In the genomic region with DNA sequence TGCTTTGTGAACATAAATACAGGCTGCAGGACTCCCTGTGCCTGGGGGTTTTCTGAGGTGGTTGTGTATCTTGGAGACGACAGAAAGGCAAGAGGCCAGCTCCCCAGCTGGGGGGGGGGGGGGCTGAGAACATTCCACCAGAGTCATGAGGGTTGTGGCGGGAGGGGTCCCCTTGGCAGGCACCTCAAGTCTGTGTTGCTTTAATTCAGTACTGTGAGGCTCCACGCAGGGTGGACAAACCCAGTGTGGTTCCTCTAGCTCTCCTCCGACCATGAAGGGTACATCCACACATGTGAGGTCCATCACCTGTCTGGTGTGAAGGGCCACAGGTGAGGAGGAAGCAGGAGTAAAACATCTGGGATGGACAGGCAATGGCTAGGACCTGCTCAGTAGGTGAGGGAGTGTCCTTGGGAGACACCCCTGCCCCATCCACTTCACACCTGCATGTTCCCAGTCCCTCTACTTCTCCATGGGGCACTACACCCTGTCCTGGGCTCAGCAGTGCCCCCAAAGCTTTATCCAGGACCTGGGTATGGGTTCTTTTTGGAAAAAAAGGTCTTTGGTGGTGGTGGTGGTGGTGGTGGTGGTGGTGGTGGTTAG, we compare ENCODE assay signal across 27 mouse cellular contexts. TPM values are rescaled to one million over a fixed set of nuclear protein-coding genes. Genes with fewer than 3 reads are reported as not detected.
DNase-seq lines count a peak whose midpoint lies in the region; ATAC-seq lines count a peak whose summit lies in the region.
"Had no signal": no experiment of that assay in that cellular context is flagged by ENCODE, and none has a peak within 500 bp of the region (broad histone marks: within the 10 kb centered on the region; RNA-seq: fewer than 3 reads in every experiment).

No protein-coding gene starts in this region.

- no peak overlapping the region for H3K4me2 ChIP-seq in heart, embryonic 12.5 days
- no peak overlapping the region for H3K4me2 ChIP-seq in limb, embryonic 15.5 days
- H3K4me2 ChIP-seq in forebrain, embryonic 14.5 days (ENCODE audit: low read length): no peak overlapping the region
- H3K4me2 ChIP-seq: hindbrain, embryonic 12.5 days; kidney, embryonic 15.5 days; liver, embryonic 13.5 days; midbrain, embryonic 15.5 days; neural tube, embryonic 12.5 days had no signal

- 0 out of 2 replicates have a peak, but pooled peaks cover 4% of the 10 kb centered on the region for H3K27me3 ChIP-seq in heart, embryonic 12.5 days (replicated peaks)
- no peaks in the 10 kb centered on the region for H3K27me3 ChIP-seq in limb, embryonic 15.5 days
- no peaks in the 10 kb centered on the region for H3K27me3 ChIP-seq in forebrain, embryonic 14.5 days (replicated peaks; ENCODE audit: control insufficient read depth, insufficient read depth, low read length)
- H3K27me3 ChIP-seq: hindbrain, embryonic 12.5 days; kidney, embryonic 15.5 days; liver, embryonic 13.5 days; midbrain, embryonic 15.5 days; neural tube, embryonic 12.5 days had no signal

- H3K4me1 ChIP-seq in heart, embryonic 12.5 days (replicated peaks): peaks cover 22% of the 10 kb centered on the region
- peaks cover 51% of the 10 kb centered on the region for H3K4me1 ChIP-seq in limb, embryonic 15.5 days
- H3K4me1 ChIP-seq in forebrain, embryonic 14.5 days (ENCODE audit: control insufficient read depth, insufficient read depth, low read length): no peaks in the 10 kb centered on the region
- H3K4me1 ChIP-seq: hindbrain, embryonic 12.5 days; liver, embryonic 13.5 days; midbrain, embryonic 15.5 days; neural tube, embryonic 12.5 days had no signal

- whole genome bisulfite sequencing in heart, embryonic 12.5 days: 68% methylated on average over 4 of the region's 4 CpGs
- WGBS in limb, embryonic 15.5 days: 35% methylated on average over 4 of the region's 4 CpGs
- 67% methylated on average over 4 of the region's 4 CpGs for WGBS in forebrain, embryonic 14.5 days

- ATAC-seq in heart, embryonic 12.5 days (ENCODE audit: insufficient number of reproducible peaks, low FRiP score): no peak
- no peak for ATAC-seq in limb, embryonic 15.5 days (ENCODE audit: insufficient number of reproducible peaks, low FRiP score, low TSS enrichment, low read depth)
- no peak for ATAC-seq in forebrain, embryonic 14.5 days
- ATAC-seq: midbrain, embryonic 15.5 days had no signal

- H3K9me3 ChIP-seq in heart, embryonic 12.5 days (replicated peaks): no peaks in the 10 kb centered on the region
- H3K9me3 ChIP-seq in limb, embryonic 15.5 days: no peaks in the 10 kb centered on the region
- no peaks in the 10 kb centered on the region for H3K9me3 ChIP-seq in forebrain, embryonic 14.5 days (replicated peaks; ENCODE audit: control insufficient read depth, low read length)
- H3K9me3 ChIP-seq: forebrain, embryonic 10.5 days; hindbrain, embryonic 12.5 days; kidney, embryonic 15.5 days; liver, embryonic 13.5 days; midbrain, embryonic 15.5 days; neural tube, embryonic 12.5 days had no signal

- no peak overlapping the region for H3K4me3 ChIP-seq in heart, embryonic 12.5 days
- no peak overlapping the region for H3K4me3 ChIP-seq in limb, embryonic 15.5 days
- H3K4me3 ChIP-seq in forebrain, embryonic 14.5 days (ENCODE audit: low read depth, low read length): no peak overlapping the region
- H3K4me3 ChIP-seq: forebrain, embryonic 10.5 days; hindbrain, embryonic 12.5 days; kidney, embryonic 15.5 days; left cerebral cortex, adult 2 months; liver, embryonic 13.5 days; midbrain, embryonic 15.5 days; neural tube, embryonic 12.5 days had no signal

- no peak overlapping the region for H3K27ac ChIP-seq in heart, embryonic 12.5 days (ENCODE audit: poor library complexity, severe bottlenecking)
- peak overlapping the region; percentile 67 for H3K27ac ChIP-seq in limb, embryonic 15.5 days
- H3K27ac ChIP-seq in forebrain, embryonic 14.5 days (ENCODE audit: low read depth, low read length): no peak overlapping the region
- H3K27ac ChIP-seq: hindbrain, embryonic 12.5 days; kidney, embryonic 15.5 days; left cerebral cortex, adult 2 months; liver, embryonic 13.5 days; macrophage; midbrain, embryonic 15.5 days; neural tube, embryonic 12.5 days had no signal

- DNase-seq in cerebellum, adult 11 months: peak; percentile 48
- DNase-seq in cerebellum, adult 18-20 months: no peak
- DNase-seq in heart, adult 11 months: peak; percentile 87
- peak; percentile 39 for DNase-seq in lung, postnatal 10 days
- DNase-seq in lung, postnatal 25 days (ENCODE audit: low spot score): no peak
- no peak for DNase-seq in forebrain, embryonic 14.5 days (ENCODE audit: low spot score)
- DNase-seq: adrenal gland, postnatal 10 days; embryo, embryonic 11 days; forebrain, postnatal 0 days; kidney, adult 11 months; kidney, postnatal 36 days; liver, embryonic 13.5 days; lung, adult 2 months; right cerebral cortex, postnatal 25 days; spleen, adult 18-20 months; thymus, postnatal 14 days had no signal

- H3K9ac ChIP-seq in heart, embryonic 12.5 days: no peak overlapping the region
- H3K9ac ChIP-seq in limb, embryonic 15.5 days: no peak overlapping the region
- H3K9ac ChIP-seq in forebrain, embryonic 14.5 days (ENCODE audit: low read length): no peak overlapping the region
- H3K9ac ChIP-seq: forebrain, postnatal 0 days; hindbrain, embryonic 12.5 days; kidney, embryonic 15.5 days; liver, embryonic 13.5 days; midbrain, embryonic 15.5 days; neural tube, embryonic 12.5 days had no signal

- no peaks in the 10 kb centered on the region for H3K36me3 ChIP-seq in heart, embryonic 12.5 days
- H3K36me3 ChIP-seq in limb, embryonic 15.5 days: no peaks in the 10 kb centered on the region
- no peaks in the 10 kb centered on the region for H3K36me3 ChIP-seq in forebrain, embryonic 14.5 days (ENCODE audit: control insufficient read depth, insufficient read depth, low read length)
- H3K36me3 ChIP-seq: forebrain, embryonic 10.5 days; hindbrain, embryonic 12.5 days; kidney, embryonic 15.5 days; liver, embryonic 13.5 days; midbrain, embryonic 15.5 days; neural tube, embryonic 12.5 days had no signal

RNA-seq across cellular contexts. Expression of gene Mrgprd, which starts 19.9 kb away (rescaled TPM):
- not detected in 2 replicates for polyA plus RNA-seq in heart, embryonic 12.5 days (2016; fragmentation: Nextera tagmentation; extraction: Ambion mirVana)
- polyA plus RNA-seq in limb, embryonic 15.5 days (2015; fragmentation: Nextera tagmentation; extraction: Ambion mirVana): not detected in 2 replicates
- polyA plus RNA-seq in forebrain, embryonic 14.5 days (2014; fragmentation: Nextera tagmentation; extraction: Ambion mirVana): not detected in 2 replicates
- polyA plus RNA-seq: forebrain, embryonic 10.5 days; forebrain, postnatal 0 days; heart, postnatal 0 days; hindbrain, embryonic 12.5 days; kidney, embryonic 15.5 days; limb, embryonic 11.5 days; liver, embryonic 13.5 days; lung, adult 2 months; macrophage; midbrain, embryonic 15.5 days had no signal

RNA-seq across cellular contexts. Expression of gene Mrgprf, which starts 33.9 kb away (rescaled TPM):
- 0.13 and 0.26 TPM in 2 replicates for polyA plus RNA-seq in heart, embryonic 12.5 days (2016; fragmentation: Nextera tagmentation; extraction: Ambion mirVana)
- polyA plus RNA-seq in limb, embryonic 15.5 days (2015; fragmentation: Nextera tagmentation; extraction: Ambion mirVana): 10.8 and 15.3 TPM in 2 replicates
- 2.7 and 3.9 TPM in 2 replicates for polyA plus RNA-seq in forebrain, embryonic 14.5 days (2014; fragmentation: Nextera tagmentation; extraction: Ambion mirVana)
- polyA plus RNA-seq: macrophage had no signal

RNA-seq across cellular contexts. Expression of gene Tpcn2, which starts 50.7 kb away (rescaled TPM):
- polyA plus RNA-seq in heart, embryonic 12.5 days (2016; fragmentation: Nextera tagmentation; extraction: Ambion mirVana): 6.4 and 7.3 TPM in 2 replicates
- 10.8 and 11.2 TPM in 2 replicates for polyA plus RNA-seq in limb, embryonic 15.5 days (2015; fragmentation: Nextera tagmentation; extraction: Ambion mirVana)
- 0.46 and 0.86 TPM in 2 replicates for polyA plus RNA-seq in forebrain, embryonic 14.5 days (2014; fragmentation: Nextera tagmentation; extraction: Ambion mirVana)

Comparison
In these comparisons a context has a peak if more than half of its experiments do, and no peak if none do; other contexts are left out.
1. DNase-seq: peak in cerebellum, adult 11 months (single experiment), heart, adult 11 months (single experiment) and lung, postnatal 10 days (single experiment); none in cerebellum, adult 18-20 months (0 of 2), lung, postnatal 25 days (single experiment) and forebrain, embryonic 14.5 days (single experiment).